Mouse (Mus musculus) embryo, embryonic 11.5 days (tissue): ENCODE data around the gene Hhatl.
A peak's percentile ranks its signal among the peaks of the same experiment; 100 is the strongest.

ENCODE experiments used
- DNase-seq: peaks from one replicate; pipeline ENCODE4 v3.0.0-alpha.2; 2012; ENCODE audit warnings: low read depth, low spot score

The Hhatl gene

GRCm38 (mm10) chr9:121791757-121792521 lies at the start of gene Hhatl:
TSS of gene Hhatl (minus strand) at chr9:121792507.
- no peak for DNase-seq

DNA sequence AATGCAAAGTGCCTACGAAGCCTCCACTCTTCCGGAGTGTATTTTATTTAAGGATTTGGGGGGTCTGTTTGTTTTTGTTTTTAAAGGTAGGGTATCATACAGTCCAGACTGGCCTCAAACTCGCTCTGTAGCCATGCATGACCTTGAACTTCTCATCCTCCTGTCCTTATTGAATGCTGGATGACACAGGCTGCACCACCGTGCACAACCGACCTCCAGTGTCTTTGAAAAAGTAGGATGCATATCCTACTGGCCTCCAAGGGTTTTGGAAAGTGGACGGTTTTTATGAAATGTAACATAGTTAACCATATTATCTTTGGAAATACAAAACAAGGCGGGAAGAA lies 47.3 kb upstream of the Hhatl start:
- DNase-seq: no peak

GRCm38 (mm10) chr9:121838829-121839621 lies 46.7 kb upstream of the Hhatl start, which contains the start of gene Ccdc13:
TSS of gene Ccdc13 (minus strand) at chr9:121839461.
- DNase-seq: peak; percentile 72

- no peak for DNase-seq
Observed at GRCm38 (mm10) chr9:121838008-121838407, 45.7 kb upstream of the Hhatl start.

DNA sequence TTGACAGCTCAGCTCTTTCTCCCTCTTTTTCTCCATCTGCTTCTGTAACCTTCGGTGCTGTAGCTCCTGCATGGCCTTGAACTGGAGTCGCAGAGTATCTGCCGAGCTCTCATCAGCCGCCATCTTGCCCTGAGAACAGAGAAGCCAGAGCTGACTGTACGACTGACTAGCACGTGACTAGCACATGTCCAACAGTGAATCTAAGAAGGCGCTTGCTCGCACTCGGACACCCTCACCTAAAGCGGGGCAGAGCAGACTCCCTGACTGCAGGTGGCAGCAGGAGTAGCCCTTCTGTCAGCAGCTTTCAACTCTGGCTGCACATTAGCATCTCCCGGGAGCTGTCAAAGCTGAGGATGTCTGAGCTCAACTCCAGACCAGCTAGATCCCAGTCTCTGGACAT lies 41.5 kb upstream of the Hhatl start:
- no peak for DNase-seq

- DNase-seq: peak; percentile 66
Observed at GRCm38 (mm10) chr9:121830956-121831293, 38.6 kb upstream of the Hhatl start.

GRCm38 (mm10) chr9:121830243-121830955 lies 38.1 kb upstream of the Hhatl start:
- no peak for DNase-seq

GRCm38 (mm10) chr9:121829270-121829992 lies 37.1 kb upstream of the Hhatl start:
- DNase-seq: no peak

- DNase-seq: no peak
Observed at GRCm38 (mm10) chr9:121828314-121828713, 36.0 kb upstream of the Hhatl start.

- no peak for DNase-seq
Observed at GRCm38 (mm10) chr9:121826356-121826755, 34.0 kb upstream of the Hhatl start.

- no peak for DNase-seq
Observed at GRCm38 (mm10) chr9:121823991-121824390, 31.7 kb upstream of the Hhatl start.

- no peak for DNase-seq
Observed at GRCm38 (mm10) chr9:121823051-121823450, 30.7 kb upstream of the Hhatl start.

- DNase-seq: no peak
Observed at GRCm38 (mm10) chr9:121822585-121822991, 30.3 kb upstream of the Hhatl start.

DNA sequence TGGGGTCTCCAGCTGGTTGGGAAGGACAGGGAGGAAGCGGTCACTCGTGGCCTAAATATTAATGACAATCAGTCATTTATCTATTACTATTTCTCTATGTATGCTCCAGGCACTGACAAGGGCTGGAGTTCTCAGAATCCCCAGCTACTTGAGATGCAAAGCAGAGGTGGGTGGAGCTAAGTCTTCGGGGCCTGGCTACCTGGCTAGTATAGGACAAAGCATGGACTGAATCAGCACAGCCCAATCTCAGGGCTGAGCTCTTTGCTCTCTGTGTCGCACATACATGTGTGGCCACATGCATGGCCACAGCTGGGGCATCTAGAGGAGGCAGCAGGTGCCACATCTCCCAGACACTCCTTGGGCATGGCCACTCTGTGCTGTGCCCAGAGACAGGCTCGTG lies 28.5 kb upstream of the Hhatl start:
- DNase-seq: no peak

- DNase-seq: no peak
Observed at GRCm38 (mm10) chr9:121819771-121820471, 27.6 kb upstream of the Hhatl start.

- no peak for DNase-seq
Observed at GRCm38 (mm10) chr9:121819073-121819770, 26.9 kb upstream of the Hhatl start.

DNA sequence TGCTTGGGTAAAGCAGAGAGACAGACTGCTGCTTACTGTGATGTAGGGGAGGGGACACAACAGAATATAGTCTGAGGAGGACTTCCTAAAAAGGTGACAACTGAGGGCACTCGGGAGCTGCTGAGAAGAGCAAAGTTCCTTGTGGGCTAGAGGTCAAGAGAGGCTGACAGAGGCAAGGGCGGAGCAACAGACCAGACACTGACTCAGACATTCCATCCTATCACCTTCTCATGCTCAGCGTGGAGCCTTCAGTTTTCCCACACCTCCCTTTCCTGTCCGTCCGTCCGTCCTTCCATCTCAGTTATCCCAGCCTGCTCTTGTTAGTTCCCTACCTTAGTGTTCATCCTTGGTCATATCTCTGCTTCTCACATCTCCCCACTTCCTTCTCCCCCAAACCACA lies 22.9 kb upstream of the Hhatl start:
- no peak for DNase-seq

- DNase-seq: no peak
Observed at GRCm38 (mm10) chr9:121810081-121810821, 17.9 kb upstream of the Hhatl start.

GRCm38 (mm10) chr9:121808511-121808910 lies 16.2 kb upstream of the Hhatl start:
- DNase-seq: no peak

- no peak for DNase-seq
Observed at GRCm38 (mm10) chr9:121807947-121808346, 15.6 kb upstream of the Hhatl start.
